Mouse (Mus musculus): ENCODE measurements around the gene Ube2r2.

- no peak for TF ChIP-seq CTCF (IDR thresholded peaks at IDR 0.05; ENCODE audit: low read depth)
- TF ChIP-seq EP300 (IDR thresholded peaks at IDR 0.05; ENCODE audit: low read depth), result no peak
Measured at GRCm38 (mm10) chr4:41102901-41103300, 32.6 kb upstream of the Ube2r2 start.
